Mouse (Mus musculus): Measurements from ENCODE around the gene Scarb2.

DNA sequence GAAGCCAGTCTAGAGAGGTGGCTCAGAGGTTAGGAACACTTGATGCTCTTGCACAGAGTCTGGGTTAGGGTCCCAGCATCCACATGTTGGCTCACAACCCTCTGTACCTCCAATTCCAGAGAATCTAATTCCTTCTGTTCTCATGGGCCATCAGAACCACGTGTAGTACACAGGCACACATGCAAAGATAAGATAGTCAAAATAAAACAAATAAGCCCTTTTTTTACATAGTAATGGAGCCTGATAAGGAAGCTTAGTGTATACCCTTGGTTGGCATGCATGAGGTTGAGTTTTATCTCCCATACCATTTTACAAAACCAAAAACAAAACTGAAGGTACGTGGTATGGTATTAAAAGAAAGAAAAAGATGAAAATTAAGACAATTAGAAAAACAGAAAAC, 49.2 kb downstream of the Scarb2 start:
- no peak for TF ChIP-seq POLR2A (IDR thresholded peaks at IDR 0.05; ENCODE audit: extremely low read depth, insufficient read depth, low read length)
- no peak for TF ChIP-seq CTCF (IDR thresholded peaks at IDR 0.05; ENCODE audit: low read depth, low read length)
